Mouse (Mus musculus): ENCODE data around the gene St6galnac3.

St6galnac3 gene

GRCm38 (mm10) chr3:153512545-153512944 is 212.4 kb downstream of the St6galnac3 start:
- no peak for DNase-seq (ENCODE audit: low spot score)

GRCm38 (mm10) chr3:153511151-153511580 is 213.8 kb downstream of the St6galnac3 start:
- DNase-seq (ENCODE audit: low spot score), result no peak

- no peak for DNase-seq (ENCODE audit: low spot score)
Measured at GRCm38 (mm10) chr3:153510048-153510630, 214.8 kb downstream of the St6galnac3 start.

GRCm38 (mm10) chr3:153509643-153510042 is 215.3 kb downstream of the St6galnac3 start:
- no peak for DNase-seq (ENCODE audit: low spot score)

DNA sequence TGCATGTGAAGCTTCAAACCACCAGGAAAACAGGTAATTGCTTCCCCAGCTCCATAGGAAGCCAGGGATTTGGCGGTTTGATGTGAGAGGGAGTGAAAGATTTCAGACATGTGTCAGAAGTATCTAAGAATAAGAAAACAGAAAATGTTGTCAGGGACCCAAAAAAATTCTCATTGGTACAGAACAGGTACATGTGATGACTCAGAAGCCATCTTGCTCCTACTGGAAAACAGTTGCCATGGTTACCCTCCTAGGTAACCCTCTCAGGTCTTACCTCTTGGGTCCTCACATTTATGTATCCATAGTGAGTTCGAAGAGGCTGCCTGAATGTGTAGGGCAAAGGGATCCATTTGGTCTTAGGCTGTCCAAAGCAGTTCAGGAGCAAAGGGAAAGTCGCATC is 215.9 kb downstream of the St6galnac3 start:
- DNase-seq (ENCODE audit: low spot score), result no peak

DNA sequence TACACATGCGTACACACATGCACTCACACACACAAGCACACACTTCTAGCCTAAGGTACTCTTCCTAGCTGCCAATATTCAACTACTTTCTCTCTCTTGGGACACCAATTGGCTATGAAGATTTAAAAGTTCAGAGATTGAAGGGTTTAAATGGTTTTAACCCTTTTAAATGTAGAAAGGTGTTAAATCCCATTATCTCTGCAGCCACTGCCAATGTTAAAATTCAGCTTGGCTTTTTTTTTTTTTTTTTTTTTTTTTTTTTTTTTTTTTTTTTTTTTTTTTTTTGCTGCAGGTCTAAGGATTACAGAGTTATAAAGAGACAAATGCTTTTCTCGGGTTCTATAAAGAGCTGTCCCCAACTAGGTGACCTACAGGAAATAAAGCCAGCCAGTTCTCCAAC is 216.4 kb downstream of the St6galnac3 start:
- no peak for DNase-seq (ENCODE audit: low spot score)

DNA sequence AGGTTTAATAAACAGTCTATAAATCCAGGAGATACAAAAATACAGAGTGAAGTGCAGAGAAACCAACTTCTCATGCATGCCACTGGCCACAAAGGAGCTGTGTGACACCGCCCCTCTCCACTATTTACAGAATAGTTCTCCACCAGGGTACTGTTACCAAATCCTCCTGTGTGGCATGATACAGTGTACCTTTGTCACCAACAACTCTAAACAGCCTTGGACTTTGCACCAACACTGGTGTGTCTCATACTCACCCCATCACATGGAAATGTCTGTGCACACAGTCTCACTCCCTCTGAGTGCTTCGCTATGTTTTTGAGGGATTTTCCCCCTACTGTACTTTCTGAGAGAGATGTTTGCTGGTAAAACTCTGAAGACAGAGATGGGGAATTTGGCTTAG is 217.4 kb downstream of the St6galnac3 start:
- DNase-seq (ENCODE audit: low spot score), result no peak

DNA sequence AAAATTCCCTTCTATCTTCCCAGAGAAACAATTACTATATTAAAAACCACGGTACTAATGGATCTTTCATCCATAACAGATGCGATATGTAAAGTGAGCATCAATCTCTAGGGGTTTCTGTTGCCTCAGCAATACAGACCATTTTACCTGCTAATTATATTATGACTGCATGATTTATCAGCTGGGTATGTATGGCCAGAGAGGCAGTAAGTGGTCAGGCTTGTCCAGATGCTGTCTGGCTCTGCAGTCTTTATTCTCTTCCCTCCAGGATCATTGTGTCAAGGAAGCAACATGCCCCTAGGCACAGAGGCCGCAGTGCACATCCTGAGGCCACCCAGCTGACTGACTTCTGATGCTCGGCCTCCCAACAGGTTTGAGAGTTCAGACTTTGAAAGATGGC is 222.5 kb downstream of the St6galnac3 start:
- DNase-seq (ENCODE audit: low spot score), result no peak

GRCm38 (mm10) chr3:153501333-153501877 is 223.6 kb downstream of the St6galnac3 start:
- peak; percentile 79 for DNase-seq (ENCODE audit: low spot score)

DNA sequence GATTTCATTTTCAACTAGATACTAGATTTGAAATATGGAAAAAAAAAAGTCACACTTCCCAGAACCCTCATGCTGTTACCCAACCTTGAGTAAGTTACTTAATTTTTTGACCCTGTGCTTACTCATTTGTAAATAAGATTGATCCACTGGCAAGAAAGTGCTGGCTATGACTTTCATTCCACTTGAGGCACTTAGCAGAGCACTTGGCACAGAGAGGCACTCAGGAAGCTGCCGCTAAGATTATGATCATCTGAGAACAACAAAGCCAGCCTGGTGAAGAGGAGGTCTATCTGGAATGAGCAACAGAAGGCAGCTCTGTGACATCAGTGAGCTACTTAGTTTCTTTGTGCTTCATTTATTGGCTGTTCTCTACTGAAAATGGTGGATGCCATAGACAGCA is 232.0 kb downstream of the St6galnac3 start:
- DNase-seq (ENCODE audit: low spot score), result no peak

DNA sequence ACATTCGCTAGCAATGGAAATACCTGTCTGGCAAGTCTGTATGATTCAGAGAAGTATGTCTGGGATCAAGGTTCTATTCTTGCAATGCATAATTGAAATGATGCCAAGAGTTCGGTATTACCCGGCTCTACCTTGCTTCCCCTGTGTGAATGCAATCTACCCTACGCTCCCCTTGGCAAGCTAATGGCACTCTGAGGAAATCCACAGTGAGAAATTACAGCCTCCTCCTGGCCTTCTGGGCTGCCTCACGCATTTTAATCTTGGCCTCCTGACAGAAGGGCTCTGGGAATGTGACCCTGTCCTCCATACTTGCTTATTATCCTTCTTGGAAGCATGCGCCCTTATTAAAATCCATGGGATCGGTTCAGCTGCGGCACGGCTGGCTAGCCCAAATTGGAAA is 235.3 kb downstream of the St6galnac3 start:
- no peak for DNase-seq (ENCODE audit: low spot score)

- DNase-seq (ENCODE audit: low spot score), result no peak
Measured at GRCm38 (mm10) chr3:153488931-153489330, 236.0 kb downstream of the St6galnac3 start.

- no peak for DNase-seq (ENCODE audit: low spot score)
Measured at GRCm38 (mm10) chr3:153485176-153485575, 239.8 kb downstream of the St6galnac3 start.

DNA sequence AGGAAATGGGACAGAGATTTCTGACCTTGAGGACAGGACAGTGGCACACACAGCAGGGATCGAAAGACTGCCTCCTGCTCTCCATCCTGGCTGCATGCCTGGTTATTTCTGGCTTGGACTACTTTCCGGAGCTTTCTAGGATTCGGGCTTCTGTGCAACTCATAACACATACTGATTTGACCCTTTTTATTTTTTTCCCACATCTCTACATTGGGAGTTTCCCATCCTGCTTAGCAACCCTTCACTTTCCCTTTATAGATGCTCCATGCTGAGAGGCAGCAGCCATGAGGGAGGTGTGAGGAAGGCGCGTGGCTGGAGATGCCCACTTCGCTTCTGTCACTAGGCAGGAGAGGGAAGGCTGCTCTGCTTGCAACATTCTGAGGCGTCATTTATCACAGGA is 240.3 kb downstream of the St6galnac3 start:
- DNase-seq (ENCODE audit: low spot score), result no peak

DNA sequence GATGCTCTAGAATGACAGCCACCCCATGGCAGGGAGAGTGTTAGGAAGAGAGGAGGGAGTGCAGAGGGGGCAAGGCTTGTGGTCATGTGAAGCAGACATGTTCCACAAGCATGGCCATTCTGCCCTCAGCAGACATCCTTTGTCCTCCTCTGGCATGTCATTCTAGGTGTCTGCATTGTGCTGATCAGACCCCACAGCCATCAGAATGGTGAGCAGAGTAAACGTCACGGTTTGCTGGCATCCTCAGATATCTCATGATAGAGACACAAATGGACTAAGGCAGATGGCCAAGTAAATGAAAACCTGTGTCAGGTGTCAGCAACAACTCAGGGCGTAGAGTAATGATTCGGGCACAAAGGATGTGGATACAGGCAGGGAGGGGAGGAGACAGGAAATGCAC is 241.3 kb downstream of the St6galnac3 start:
- DNase-seq (ENCODE audit: low spot score), result no peak

DNA sequence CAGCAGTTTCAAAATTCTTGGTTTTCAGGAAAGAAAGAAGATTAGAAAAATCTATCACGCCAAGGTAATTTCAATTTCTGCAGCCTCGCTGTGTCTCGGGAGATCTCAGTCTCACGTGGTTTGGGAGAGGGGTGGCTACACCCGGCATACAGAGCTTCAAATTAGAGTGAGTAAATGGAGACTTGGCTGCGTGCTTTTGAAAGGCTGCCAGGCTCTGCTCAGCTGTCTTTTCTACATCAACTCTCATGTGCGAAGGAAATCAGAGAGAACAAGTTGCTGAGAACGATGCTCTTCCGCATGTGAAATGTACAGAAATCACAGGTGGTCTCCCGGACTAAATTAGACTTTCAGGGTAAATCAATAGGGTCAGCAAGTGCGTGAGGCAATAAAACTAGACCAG is 242.9 kb downstream of the St6galnac3 start:
- no peak for DNase-seq (ENCODE audit: low spot score)

DNA sequence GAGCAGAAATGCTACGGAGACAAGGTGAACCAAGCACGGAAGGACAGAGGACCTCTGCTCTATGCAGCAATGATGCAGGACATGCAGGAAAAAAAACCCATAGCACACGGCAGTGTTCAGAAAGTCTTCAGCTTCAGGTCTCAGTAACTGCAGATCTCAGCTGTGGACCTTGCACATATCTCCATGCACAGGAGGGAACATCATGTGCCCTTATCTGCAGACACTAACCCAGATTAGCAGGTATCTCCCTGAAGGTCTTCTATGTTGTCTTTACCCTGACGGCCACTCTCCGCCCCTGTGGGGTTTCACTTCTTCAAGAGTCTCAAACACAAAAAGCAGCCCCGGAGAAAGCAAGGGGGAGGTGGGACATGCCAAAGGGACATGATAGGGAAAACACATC is 244.0 kb downstream of the St6galnac3 start:
- no peak for DNase-seq (ENCODE audit: low spot score)

GRCm38 (mm10) chr3:153480636-153481006 is 244.4 kb downstream of the St6galnac3 start:
- DNase-seq (ENCODE audit: low spot score), result no peak

- no peak for DNase-seq (ENCODE audit: low spot score)
Measured at GRCm38 (mm10) chr3:153480005-153480635, 244.9 kb downstream of the St6galnac3 start.

DNA sequence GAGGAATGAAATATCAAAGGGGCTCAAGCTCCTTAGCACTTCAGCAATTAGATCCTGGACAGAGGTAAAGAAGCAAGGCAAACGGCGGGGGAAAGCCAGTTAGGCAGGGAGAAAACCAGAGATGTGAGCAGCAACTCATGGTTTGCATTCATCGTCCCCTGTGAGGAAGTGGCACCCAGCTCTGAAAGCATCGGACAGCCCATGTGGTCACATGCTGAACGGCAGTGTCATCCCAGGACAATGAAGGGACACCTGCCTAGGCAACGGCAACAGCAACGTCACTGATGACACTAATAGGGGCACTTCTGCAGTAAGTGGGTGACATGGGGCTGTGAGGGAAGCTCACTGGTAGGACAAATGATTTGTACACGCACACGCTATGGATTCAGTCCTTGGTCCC is 249.1 kb downstream of the St6galnac3 start:
- DNase-seq (ENCODE audit: low spot score), result no peak

DNA sequence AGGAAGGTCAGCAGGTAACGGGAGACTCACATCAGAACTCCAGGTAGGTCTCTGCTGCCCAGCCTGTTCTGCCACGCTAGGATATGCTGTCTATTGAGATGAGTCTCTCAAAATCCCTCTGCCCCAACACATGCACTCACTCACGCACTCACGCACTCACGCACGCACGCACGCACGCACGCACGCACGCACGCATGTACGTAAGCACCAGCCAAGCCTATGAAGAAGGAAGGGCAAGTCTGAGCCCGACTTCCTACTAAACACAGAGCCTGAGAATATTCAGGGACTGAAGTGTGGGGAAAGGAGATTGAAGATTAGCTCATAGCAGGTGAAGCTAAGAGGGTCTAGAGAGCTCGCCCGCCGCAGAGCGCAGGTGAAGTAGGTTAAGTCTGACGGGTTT is 249.5 kb downstream of the St6galnac3 start:
- no peak for DNase-seq (ENCODE audit: low spot score)

DNA sequence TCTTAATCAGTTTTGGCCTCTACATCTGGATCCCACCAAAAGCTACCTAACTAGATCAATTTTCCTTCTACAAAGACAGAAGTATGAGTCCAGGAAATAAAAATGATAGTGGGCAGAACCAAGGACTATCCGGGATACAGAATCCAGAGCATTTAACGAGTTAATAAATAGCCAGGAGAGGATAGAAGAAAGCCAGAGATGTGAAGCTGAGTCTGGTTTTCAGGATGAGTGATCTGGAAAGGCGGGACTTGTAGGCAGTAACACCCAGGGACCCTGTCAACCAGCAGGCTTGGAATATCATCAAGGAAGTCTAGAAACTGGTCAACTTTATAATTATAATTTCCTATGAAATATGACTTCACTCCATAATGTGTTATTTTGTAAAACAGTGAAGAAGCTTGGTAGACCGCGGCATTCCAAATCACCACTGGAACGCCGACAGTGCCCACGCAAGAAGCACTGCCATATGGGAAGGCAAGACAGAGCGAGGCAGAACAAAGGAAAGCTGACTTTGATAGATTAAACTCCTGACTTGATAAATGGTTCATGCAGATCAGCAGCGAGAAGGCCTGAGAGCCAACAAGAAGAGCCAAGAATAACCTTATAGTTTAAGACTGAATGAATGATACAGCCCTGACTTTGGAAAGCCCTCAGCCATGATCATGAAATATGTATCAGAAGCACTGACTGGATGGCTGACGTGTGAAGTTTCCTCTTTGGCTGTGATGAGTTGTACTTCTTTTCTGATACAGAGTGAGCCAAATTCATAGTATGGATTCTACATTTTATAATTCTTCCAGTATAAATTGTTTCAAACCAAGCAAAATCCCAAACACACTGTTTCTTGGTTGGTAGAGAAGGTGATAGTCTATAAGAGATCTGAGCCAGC is 252.1 kb downstream of the St6galnac3 start:
- no peak for DNase-seq (ENCODE audit: low spot score)

DNA sequence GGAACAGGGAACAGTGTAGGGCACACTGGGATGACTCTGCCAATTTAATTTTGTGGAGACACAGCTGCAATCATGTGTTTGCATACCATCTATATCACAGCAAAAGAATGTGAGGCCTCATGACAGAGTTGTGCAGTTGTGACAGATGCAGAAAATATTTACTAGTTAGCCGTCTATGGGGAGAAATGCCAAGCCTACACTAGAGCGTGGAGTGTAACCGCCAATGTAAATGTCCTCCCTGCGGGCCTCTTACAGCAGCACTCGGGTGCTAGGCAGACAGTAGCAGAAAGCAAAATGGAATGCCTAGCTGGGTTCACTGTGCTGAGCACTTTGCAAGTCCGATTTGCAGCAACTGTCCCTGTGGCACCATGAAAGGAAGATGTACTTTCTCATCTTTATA is 261.1 kb downstream of the St6galnac3 start:
- DNase-seq (ENCODE audit: low spot score), result no peak

Measured in retina, embryonic 14.5 days (tissue).